Mouse (Mus musculus) heart, postnatal 0 days (tissue): ENCODE results near the gene Rfng. TPM values are rescaled to one million over a fixed set of nuclear protein-coding genes. Genes with fewer than 3 reads are reported as not detected.
A peak's percentile ranks its signal among the peaks of the same experiment; 100 is the strongest.

Experiments
- ATAC-seq: fragments of 200-750 bp; cut with Nextera tagmentation; 2 replicates; pipeline ENCODE4 v1.8.0; 2017; ENCODE audit warnings: low read depth, moderate number of reproducible peaks, moderate library complexity; ENCODE audit not compliant: insufficient read depth
- DNase-seq: peaks from one replicate; pipeline ENCODE4 v3.0.0-alpha.2; 2016; ENCODE audit warnings: low spot score
- H3K27ac ChIP-seq: fragments of 300-500 bp; sonication (generic); 2 replicates; pipeline ENCODE4 v1.5.1; 2014; ENCODE audit warnings: low read depth, mild to moderate bottlenecking
- H3K27me3 ChIP-seq: fragments of 300-500 bp; sonication (generic); 2 replicates; pipeline ENCODE4 v1.6.1; 2014; ENCODE audit warnings: low read length, mixed read lengths; ENCODE audit not compliant: control insufficient read depth, insufficient read depth
- H3K36me3 ChIP-seq: fragments of 300-500 bp; sonication (generic); replicated peaks from 2 replicates; pipeline ENCODE4 v1.6.1; 2014; ENCODE audit warnings: low read length, mixed read lengths; ENCODE audit not compliant: control insufficient read depth, insufficient read depth
- H3K4me1 ChIP-seq: fragments of 300-500 bp; sonication (generic); 2 replicates; pipeline ENCODE4 v1.6.1; 2014; ENCODE audit warnings: antibody characterized with exemption; ENCODE audit not compliant: control insufficient read depth, insufficient read depth
- H3K4me2 ChIP-seq: fragments of 300-500 bp; sonication (generic); 2 replicates; pipeline ENCODE4 v1.6.1; 2014; ENCODE audit warnings: low read depth, mild to moderate bottlenecking, low read length, moderate library complexity
- H3K4me3 ChIP-seq: fragments of 300-500 bp; sonication (generic); 2 replicates; pipeline ENCODE4 v1.5.1; 2014; ENCODE audit warnings: low read depth, low read length
- H3K9ac ChIP-seq: fragments of 300-500 bp; sonication (generic); replicated peaks from 2 replicates; pipeline ENCODE4 v1.6.1; 2014; ENCODE audit warnings: low read depth, low read length, mixed read lengths
- H3K9me3 ChIP-seq: fragments of 300-500 bp; sonication (generic); replicated peaks from 2 replicates; pipeline ENCODE4 v1.6.1; 2016; ENCODE audit warnings: low read length; ENCODE audit not compliant: control insufficient read depth
- CTCF ChIP-seq: IDR thresholded peaks from 2 replicates; pipeline ENCODE4 v1.5.1; 2016; ENCODE audit warnings: antibody characterized with exemption, control low read depth, low read depth
- EP300 ChIP-seq: IDR thresholded peaks from 2 replicates; pipeline ENCODE4 v1.6.1; 2016; ENCODE audit warnings: antibody characterized with exemption, low read depth
- WGBS: fragments of 180-500 bp; shearing (Covaris S2); extraction: QIAGEN DNeasy Blood & Tissue Kit; methylation state at CpG from one replicate; pipeline ENCODE4 v1.1.7; 2014; 5-methylcytosine and 5-hydroxymethylcytosine counted together
- polyA plus RNA-seq: library from polyadenylated mRNA; unstranded; fragments of >200 nt; fragmentation: Nextera tagmentation; extraction: Ambion mirVana; gene quantifications from 2 replicates; pipeline ENCODE4 v1.2.1, GENCODE M21; 2015
- total RNA-seq: library from RNA; depleted of rRNA; stranded (reverse); fragments of >200 nt; gene quantifications from 2 replicates; pipeline ENCODE4 v1.2.3, GENCODE M21; 2014; ENCODE audit warnings: low replicate concordance

Gene Rfng
- total and polyA plus RNA-seq, 2 experiments from 2014 or later: 14.5 to 15.3 TPM

- TF ChIP-seq CTCF (no peak), EP300 (no peak)
- DNase-seq (no peak), ATAC-seq (no peak)
- H3K27me3 ChIP-seq: no peaks in the 10 kb centered on the region
- 66% methylated on average over 3 of the region's 3 CpGs for WGBS
- H3K9ac ChIP-seq: no peak overlapping the region
- H3K4me1 ChIP-seq: peaks cover 7% of the 10 kb centered on the region; the same call in 1 of the 2 replicates
- H3K9me3 ChIP-seq: no peaks in the 10 kb centered on the region
- H3K27ac ChIP-seq: no peak overlapping the region
- no peak overlapping the region for H3K4me3 ChIP-seq
- H3K4me2 ChIP-seq: no peak overlapping the region
- H3K36me3 ChIP-seq: peaks cover 6% of the 10 kb centered on the region
These were observed 14.2 kb upstream of the Rfng start for GRCm38 (mm10) chr11:120798244-120798643.

GRCm38 (mm10) chr11:120796614-120796946 lies 12.6 kb upstream of the Rfng start:
- H3K27ac ChIP-seq: peak overlapping the region; percentile 85
- no peak for TF ChIP-seq CTCF
- no peak for TF ChIP-seq EP300
- peak overlapping the region; percentile 94 for H3K4me3 ChIP-seq
- DNase-seq: no peak
- H3K9me3 ChIP-seq: no peaks in the 10 kb centered on the region
- no peak overlapping the region; the same call in 1 of the 2 replicates for H3K4me2 ChIP-seq
- peaks cover 20% of the 10 kb centered on the region for H3K36me3 ChIP-seq
- peak; percentile 5; the same call in 1 of the 2 replicates for ATAC-seq
- peaks cover 7% of the 10 kb centered on the region; the same call in 1 of the 2 replicates for H3K4me1 ChIP-seq
- 12% methylated on average over 8 of the region's 8 CpGs for WGBS
- peak overlapping the region; percentile 94; the same call in 1 of the 2 replicates for H3K9ac ChIP-seq
- no peaks in the 10 kb centered on the region for H3K27me3 ChIP-seq

DNA sequence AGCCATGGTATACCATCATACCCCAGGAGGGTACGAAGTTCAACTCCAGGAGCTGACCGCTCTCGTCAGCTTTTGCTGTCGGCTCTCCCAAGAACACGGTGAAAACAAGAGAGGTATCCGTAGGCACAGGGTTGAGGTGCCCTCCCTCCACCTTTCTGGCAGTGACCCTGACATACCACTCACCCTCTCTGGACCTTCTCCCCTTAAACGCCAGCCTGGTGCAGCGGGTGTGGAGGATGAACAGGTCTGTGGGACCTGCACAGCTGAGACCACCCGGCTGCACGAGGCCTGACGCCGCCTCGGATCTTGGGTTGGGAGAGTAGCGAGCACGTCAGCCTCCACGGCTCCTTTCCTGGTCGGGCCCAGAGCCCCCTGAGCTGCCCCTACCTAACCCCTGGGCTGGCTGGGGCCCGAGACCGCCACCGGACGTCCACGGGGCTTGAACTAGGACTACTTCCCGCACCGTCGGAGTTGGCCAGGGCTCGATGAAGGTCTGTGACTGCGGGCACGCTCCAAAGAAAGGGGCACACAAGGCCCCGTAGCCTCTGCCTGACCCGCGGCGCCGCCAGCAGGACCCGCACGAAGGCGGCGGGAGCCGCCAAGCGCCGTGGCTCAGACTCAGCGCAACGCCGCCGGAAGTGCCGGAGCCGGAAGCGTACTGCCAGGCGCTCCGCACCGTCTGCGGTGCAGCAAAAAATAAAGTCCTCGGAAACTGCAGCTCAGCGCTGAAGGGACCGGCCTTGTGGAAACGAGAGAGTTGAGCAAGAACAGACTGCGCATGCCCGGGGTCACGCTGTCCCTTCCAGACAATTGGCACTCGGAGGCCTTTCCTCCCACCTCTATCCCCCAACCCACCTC lies 12.0 kb upstream of the Rfng start, which contains the start of gene Dus1l:
Dus1l (minus strand) TSS at position 648 of the 858 bp plus-strand sequence.
- peak within 1 kb of the TSS; percentile 85 for H3K27ac ChIP-seq
- peak; percentile 93 for DNase-seq
- no peaks in the 10 kb centered on the region for H3K27me3 ChIP-seq
- peak within 1 kb of the TSS; percentile 94 for H3K4me2 ChIP-seq
- under 1% methylated on average over 59 of the region's 59 CpGs for WGBS
- no peaks in the 10 kb centered on the region for H3K9me3 ChIP-seq
- TF ChIP-seq EP300: peak; percentile 57; the same call in 1 of the 2 replicates
- TF ChIP-seq CTCF: no peak
- H3K36me3 ChIP-seq: peaks cover 26% of the 10 kb centered on the region
- ATAC-seq: peak; percentile 88
- H3K9ac ChIP-seq: peak within 1 kb of the TSS; percentile 94
- peak within 1 kb of the TSS; percentile 94 for H3K4me3 ChIP-seq
- H3K4me1 ChIP-seq: peaks cover 7% of the 10 kb centered on the region; the same call in 1 of the 2 replicates

GRCm38 (mm10) chr11:120792652-120793051 lies 8.6 kb upstream of the Rfng start:
- WGBS: 95% methylated on average over 9 of the region's 9 CpGs
- ATAC-seq: no peak
- peaks cover 7% of the 10 kb centered on the region; the same call in 1 of the 2 replicates for H3K4me1 ChIP-seq
- H3K9ac ChIP-seq: no peak overlapping the region
- H3K4me3 ChIP-seq: no peak overlapping the region
- TF ChIP-seq CTCF: no peak
- no peak for TF ChIP-seq EP300
- H3K27ac ChIP-seq: no peak overlapping the region
- DNase-seq: no peak
- no peaks in the 10 kb centered on the region for H3K27me3 ChIP-seq
- peaks cover 56% of the 10 kb centered on the region for H3K36me3 ChIP-seq
- no peak overlapping the region for H3K4me2 ChIP-seq
- H3K9me3 ChIP-seq: no peaks in the 10 kb centered on the region

DNA sequence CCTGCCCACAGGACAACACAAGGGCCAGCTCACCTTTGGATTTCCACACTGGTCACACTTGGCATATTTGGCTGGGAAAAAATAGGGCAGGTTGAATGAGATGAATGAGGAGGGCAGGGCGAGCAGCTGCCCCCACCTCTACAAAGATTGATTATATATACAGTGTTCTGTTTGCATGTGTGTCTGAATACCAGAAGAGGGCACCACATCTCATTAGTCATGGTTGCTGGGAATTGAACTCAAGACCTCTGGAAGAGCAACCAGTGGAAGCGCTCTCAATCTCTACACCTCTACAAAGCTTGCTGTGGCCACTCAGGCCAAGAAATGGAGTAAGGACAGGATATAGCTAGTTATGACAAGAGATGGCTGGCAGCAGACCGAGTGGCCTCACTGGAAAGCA lies 5.8 kb upstream of the Rfng start:
- 84% methylated on average over 3 of the region's 3 CpGs for WGBS

More for the DNA sequence above, 5.8 kb upstream of the Rfng start:
- Histone ChIP-seq H3K4me2 (no peak overlapping the region), H3K36me3 (peaks cover 67% of the 10 kb centered on the region), H3K9me3 (no peaks in the 10 kb centered on the region), H3K4me1 (peaks cover 7% of the 10 kb centered on the region), H3K27me3 (no peaks in the 10 kb centered on the region), H3K27ac (no peak overlapping the region), H3K9ac (no peak overlapping the region), H3K4me3 (no peak overlapping the region)
- TF ChIP-seq CTCF: no peak
- TF ChIP-seq EP300: no peak
- ATAC-seq (no peak), DNase-seq (no peak)
